Mouse (Mus musculus) intestine, postnatal 0 days (tissue): ENCODE data around the gene Arl13b. TPM values are rescaled to one million over a fixed set of nuclear protein-coding genes. Genes with fewer than 3 reads are reported as not detected.

ENCODE experiments used
- ATAC-seq: fragments of 200-750 bp; cut with Nextera tagmentation; 2 replicates; pipeline ENCODE4 v1.8.0; 2017; ENCODE audit warnings: mild to moderate bottlenecking, moderate TSS enrichment, moderate library complexity
- H3K27ac ChIP-seq: fragments of 300-500 bp; sonication (generic); 2 replicates; pipeline ENCODE4 v1.5.1; 2014; ENCODE audit warnings: mild to moderate bottlenecking, low read depth, low read length, moderate library complexity
- H3K27me3 ChIP-seq: fragments of 300-500 bp; sonication (generic); replicated peaks from 2 replicates; pipeline ENCODE4 v1.6.1; 2014; ENCODE audit warnings: low read length, mixed read lengths; ENCODE audit not compliant: control insufficient read depth, insufficient read depth
- H3K36me3 ChIP-seq: fragments of 300-500 bp; sonication (generic); 2 replicates; pipeline ENCODE4 v1.6.1; 2014; ENCODE audit warnings: mild to moderate bottlenecking, moderate library complexity; ENCODE audit not compliant: control insufficient read depth, insufficient read depth
- H3K4me1 ChIP-seq: fragments of 300-500 bp; sonication (generic); replicated peaks from 2 replicates; pipeline ENCODE4 v1.6.1; 2014; ENCODE audit warnings: antibody characterized with exemption, low read length, mixed read lengths; ENCODE audit not compliant: control insufficient read depth, insufficient read depth
- H3K4me2 ChIP-seq: fragments of 300-500 bp; sonication (generic); replicated peaks from 2 replicates; pipeline ENCODE4 v1.6.1; 2014; ENCODE audit warnings: low read depth, mild to moderate bottlenecking, moderate library complexity
- H3K4me3 ChIP-seq: fragments of 300-500 bp; sonication (generic); 2 replicates; pipeline ENCODE4 v1.5.1; 2014; ENCODE audit warnings: low read depth, low read length
- H3K9ac ChIP-seq: fragments of 300-500 bp; sonication (generic); 2 replicates; pipeline ENCODE4 v1.6.1; 2014; ENCODE audit warnings: mild to moderate bottlenecking, low read depth, low read length
- H3K9me3 ChIP-seq: fragments of 300-500 bp; sonication (generic); 2 replicates; pipeline ENCODE4 v1.6.1; 2016; ENCODE audit warnings: mixed run types; ENCODE audit not compliant: control insufficient read depth
- CTCF ChIP-seq: sonication (generic); IDR thresholded peaks from 2 replicates; pipeline ENCODE4 v1.5.1; 2016; ENCODE audit warnings: low read depth, mild to moderate bottlenecking, control low read depth, antibody characterized with exemption, moderate library complexity
- WGBS: fragments of 180-500 bp; shearing (Covaris S2); extraction: QIAGEN DNeasy Blood & Tissue Kit; methylation state at CpG from one replicate; pipeline ENCODE4 v1.1.7; 2014; 5-methylcytosine and 5-hydroxymethylcytosine counted together
- microRNA-seq: library from miRNA; unstranded; fragments of <30 nt; microRNA quantifications from one replicate; pipeline ENCODE4, GENCODE M21; 2016
- polyA plus RNA-seq: library from polyadenylated mRNA; unstranded; fragments of >200 nt; fragmentation: Nextera tagmentation; extraction: Ambion mirVana; gene quantifications from 2 replicates; pipeline ENCODE4 v1.2.1, GENCODE M21; 2015

The Arl13b gene
- polyA plus RNA-seq, 1 experiment from 2014 or later, result 9.8 TPM

DNA sequence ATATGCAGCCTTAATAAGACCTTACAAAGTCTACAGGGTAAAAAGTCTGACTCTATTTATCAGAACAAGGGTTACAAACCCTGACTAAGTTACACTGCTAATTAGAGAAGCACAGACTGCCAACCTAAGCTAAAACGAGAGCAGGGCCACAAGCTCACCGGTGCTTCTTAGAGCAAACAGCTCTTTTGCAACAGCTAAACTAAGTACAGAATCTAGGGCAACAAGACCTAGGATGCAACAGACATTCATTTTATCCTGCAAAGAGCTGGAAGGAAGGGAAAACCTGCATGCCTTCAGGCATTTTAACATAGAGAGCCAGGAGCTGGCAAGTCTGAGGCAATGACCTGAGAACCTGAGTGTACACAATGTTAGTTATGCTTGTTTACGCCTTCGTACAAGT is 93.8 kb downstream of the Arl13b start:
- H3K36me3 ChIP-seq, result no peaks in the 10 kb centered on the region
- no peak for TF ChIP-seq CTCF
- no peaks in the 10 kb centered on the region for H3K4me1 ChIP-seq
- no peak overlapping the region for H3K27ac ChIP-seq
- no peak overlapping the region for H3K4me2 ChIP-seq
- ATAC-seq, result no peak
- 64% methylated on average over 4 of the region's 4 CpGs for WGBS
- H3K27me3 ChIP-seq, result no peaks in the 10 kb centered on the region
- H3K4me3 ChIP-seq, result no peak overlapping the region
- H3K9me3 ChIP-seq, result no peaks in the 10 kb centered on the region
- no peak overlapping the region for H3K9ac ChIP-seq

GRCm38 (mm10) chr16:62745875-62746274 is 101.0 kb downstream of the Arl13b start:
- Histone ChIP-seq H3K4me2 (no peak overlapping the region), H3K9ac (no peak overlapping the region), H3K27ac (no peak overlapping the region), H3K4me3 (no peak overlapping the region), H3K4me1 (no peaks in the 10 kb centered on the region), H3K9me3 (no peaks in the 10 kb centered on the region), H3K36me3 (no peaks in the 10 kb centered on the region), H3K27me3 (no peaks in the 10 kb centered on the region)
- 66% methylated on average over 2 of the region's 2 CpGs for WGBS
- peak; percentile 21; the same call in 1 of the 2 replicates for TF ChIP-seq CTCF
- ATAC-seq, result no peak

Small RNA genes within 50 kb of the gene (microRNA-seq; reads per million reads assigned to microRNA genes)
- not detected for gene Gm25986

Other genes starting within 250 kb of the Arl13b start
- 6.0 and 6.3 TPM in 2 replicates for gene Nsun3, start 60.2 kb downstream of the Arl13b start, polyA plus RNA-seq
- 0.18 and 0.35 TPM in 2 replicates for gene Stx19, start 32.4 kb downstream of the Arl13b start, polyA plus RNA-seq
- gene Pros1, start 7.3 kb upstream of the Arl13b start, polyA plus RNA-seq, result 30.2 and 31.6 TPM in 2 replicates